Mouse (Mus musculus) stomach, embryonic 15.5 days (tissue): ENCODE results near the gene Slc52a3. TPM values are rescaled to one million over a fixed set of nuclear protein-coding genes. Genes with fewer than 3 reads are reported as not detected.

Source experiments
- ATAC-seq: fragments of 200-750 bp; cut with Nextera tagmentation; 2 replicates; pipeline ENCODE4 v1.8.0; 2017; ENCODE audit warnings: low read depth, moderate number of reproducible peaks, moderate TSS enrichment; ENCODE audit not compliant: insufficient read depth, low FRiP score
- H3K27ac ChIP-seq: fragments of 300-500 bp; sonication (generic); 2 replicates; pipeline ENCODE4 v1.5.1; 2015; ENCODE audit warnings: mild to moderate bottlenecking, inconsistent platforms
- H3K27me3 ChIP-seq: fragments of 300-500 bp; sonication (generic); replicated peaks from 2 replicates; pipeline ENCODE4 v1.6.1; 2015; ENCODE audit warnings: inconsistent platforms
- H3K36me3 ChIP-seq: fragments of 300-500 bp; sonication (generic); 2 replicates; pipeline ENCODE4 v1.6.1; 2015; ENCODE audit warnings: inconsistent platforms
- H3K4me1 ChIP-seq: fragments of 300-500 bp; sonication (generic); 2 replicates; pipeline ENCODE4 v1.6.1; 2015; ENCODE audit warnings: inconsistent platforms
- H3K4me2 ChIP-seq: fragments of 300-500 bp; sonication (generic); 2 replicates; pipeline ENCODE4 v1.6.1; 2015; ENCODE audit warnings: mild to moderate bottlenecking, inconsistent platforms
- H3K4me3 ChIP-seq: fragments of 300-500 bp; sonication (generic); replicated peaks from 2 replicates; pipeline ENCODE4 v1.5.1; 2015; ENCODE audit warnings: inconsistent platforms
- H3K9ac ChIP-seq: fragments of 300-500 bp; sonication (generic); 2 replicates; pipeline ENCODE4 v1.6.1; 2015; ENCODE audit warnings: inconsistent platforms
- H3K9me3 ChIP-seq: fragments of 300-500 bp; sonication (generic); 2 replicates; pipeline ENCODE4 v1.6.1; 2016; ENCODE audit warnings: inconsistent platforms
- WGBS: fragments of 180-500 bp; shearing (Covaris S2); methylation state at CpG from one replicate; pipeline ENCODE4 v1.1.7; 2015; 5-methylcytosine and 5-hydroxymethylcytosine counted together
- polyA plus RNA-seq: library from polyadenylated mRNA; unstranded; fragments of >200 nt; fragmentation: Nextera tagmentation; extraction: Ambion mirVana; gene quantifications from 2 replicates; pipeline ENCODE4 v1.2.1, GENCODE M21; 2015

The Slc52a3 gene
- polyA plus RNA-seq, 1 experiment from 2014 or later: 7.3 TPM

DNA sequence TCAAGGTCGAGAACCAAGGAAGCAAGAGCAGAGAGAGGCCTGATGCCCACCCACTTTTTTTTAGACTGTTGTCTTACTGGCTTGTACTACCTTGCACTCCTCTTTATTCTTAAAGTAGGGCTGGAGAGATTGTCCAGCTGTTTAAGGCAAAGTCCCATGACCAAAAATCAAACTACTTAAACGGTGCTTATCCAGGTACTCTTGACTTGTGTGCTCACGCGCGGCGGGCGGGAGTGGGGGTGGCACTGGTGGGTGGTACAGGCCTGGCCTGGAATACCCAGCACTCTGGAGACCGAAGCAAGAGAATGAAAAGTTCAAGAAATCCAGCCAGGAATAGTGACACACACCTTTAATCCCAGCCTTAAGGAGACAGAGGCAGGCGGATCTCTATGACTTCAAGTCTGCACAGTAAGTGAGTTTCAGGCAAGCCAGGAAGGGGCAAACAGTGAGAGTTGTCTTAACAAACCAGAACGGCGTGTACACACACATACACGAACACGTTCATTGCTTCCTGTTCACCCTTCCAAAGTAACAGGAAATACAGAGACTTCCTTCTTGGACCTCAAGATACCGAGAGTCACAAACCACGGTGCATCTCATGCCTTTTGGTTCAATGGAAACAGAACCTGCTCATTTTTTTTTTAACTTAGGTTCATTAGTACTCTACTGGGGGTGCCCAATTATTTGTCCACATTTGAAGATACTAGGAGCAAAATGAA, 12.9 kb downstream of the Slc52a3 start:
- H3K4me2 ChIP-seq: no peak overlapping the region
- H3K4me3 ChIP-seq: no peak overlapping the region
- no peak overlapping the region for H3K9ac ChIP-seq
- no peak for ATAC-seq
- no peak overlapping the region for H3K27ac ChIP-seq
- no peaks in the 10 kb centered on the region for H3K9me3 ChIP-seq
- WGBS: 79% methylated on average over 15 of the region's 15 CpGs
- H3K4me1 ChIP-seq: no peaks in the 10 kb centered on the region
- H3K27me3 ChIP-seq: no peaks in the 10 kb centered on the region
- no peaks in the 10 kb centered on the region for H3K36me3 ChIP-seq

DNA sequence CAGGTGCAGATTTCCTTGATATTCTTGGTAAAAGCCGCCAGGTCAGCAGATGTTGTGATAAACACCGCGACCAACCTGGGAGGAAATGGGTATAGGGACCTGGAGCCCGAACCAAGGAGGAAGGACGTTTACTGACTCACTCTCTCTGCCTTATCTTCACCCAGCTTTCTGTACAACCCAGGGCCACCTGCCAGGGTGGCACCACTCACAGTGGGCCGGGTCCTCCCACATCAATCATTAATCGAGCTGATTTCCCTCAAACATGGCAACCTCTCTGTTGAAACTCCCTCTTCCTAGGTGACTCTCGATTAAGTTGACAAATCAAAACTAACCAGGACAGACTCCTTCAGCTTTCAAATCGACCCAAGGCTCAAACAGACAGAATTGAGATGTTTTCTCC, 13.9 kb downstream of the Slc52a3 start:
- WGBS: 66% methylated on average over 9 of the region's 9 CpGs
- Histone ChIP-seq H3K36me3 (no peaks in the 10 kb centered on the region), H3K4me2 (no peak overlapping the region), H3K9ac (no peak overlapping the region), H3K27me3 (no peaks in the 10 kb centered on the region), H3K9me3 (no peaks in the 10 kb centered on the region), H3K4me3 (no peak overlapping the region), H3K27ac (no peak overlapping the region), H3K4me1 (no peaks in the 10 kb centered on the region)
- ATAC-seq: no peak

DNA sequence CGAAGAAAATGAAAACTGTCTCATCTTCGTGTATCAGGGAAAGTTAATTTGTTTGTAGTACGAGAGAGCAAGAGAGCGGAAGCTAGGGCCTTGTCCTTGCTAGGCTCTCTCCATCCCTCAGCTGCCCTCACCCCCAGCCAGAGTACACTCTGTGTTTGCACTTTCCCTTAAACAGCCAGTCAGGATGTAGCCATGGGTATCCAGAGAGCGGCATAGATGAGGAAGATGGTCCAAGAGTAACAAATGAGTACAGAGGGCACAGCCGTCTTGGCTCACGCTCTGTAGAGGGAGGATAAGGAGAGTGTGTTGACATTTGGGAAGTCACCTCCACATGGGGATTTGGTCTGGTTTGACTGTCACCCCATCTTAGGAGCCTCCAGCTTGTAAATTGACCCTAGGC, 14.3 kb downstream of the Slc52a3 start:
- Histone ChIP-seq H3K9ac (no peak overlapping the region), H3K36me3 (no peaks in the 10 kb centered on the region), H3K27ac (no peak overlapping the region), H3K27me3 (no peaks in the 10 kb centered on the region), H3K4me1 (no peaks in the 10 kb centered on the region), H3K9me3 (no peaks in the 10 kb centered on the region), H3K4me2 (no peak overlapping the region), H3K4me3 (no peak overlapping the region)
- no peak for ATAC-seq
- 80% methylated on average over 7 of the region's 7 CpGs for WGBS

DNA sequence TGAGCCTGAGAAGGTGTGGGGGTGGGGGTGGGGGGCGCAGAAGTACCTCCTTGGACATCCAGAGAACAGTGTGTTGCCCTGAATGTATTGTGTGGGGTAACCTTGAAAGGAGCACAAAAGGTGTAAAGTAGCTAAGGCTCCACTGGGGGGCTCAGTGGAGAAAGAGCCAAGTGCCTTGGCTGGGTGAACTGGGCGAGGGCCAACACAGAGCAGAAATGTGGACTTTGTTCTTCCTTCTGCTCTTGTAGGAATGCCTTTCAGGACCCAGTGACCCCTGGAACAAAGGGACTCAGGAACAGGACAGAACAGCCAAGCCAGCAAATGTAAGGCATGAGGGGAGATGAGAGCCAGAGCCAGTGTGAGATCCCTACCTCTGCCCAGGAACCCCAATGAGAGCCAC, 15.4 kb downstream of the Slc52a3 start:
- Histone ChIP-seq H3K9ac (no peak overlapping the region), H3K4me2 (no peak overlapping the region), H3K36me3 (no peaks in the 10 kb centered on the region), H3K27me3 (no peaks in the 10 kb centered on the region), H3K9me3 (no peaks in the 10 kb centered on the region), H3K4me3 (no peak overlapping the region), H3K4me1 (no peaks in the 10 kb centered on the region), H3K27ac (peak overlapping the region; percentile 78)
- WGBS: 37% methylated on average over 2 of the region's 2 CpGs
- peak; percentile 83 for ATAC-seq

GRCm38 (mm10) chr2:152012222-152012621, 15.9 kb downstream of the Slc52a3 start:
- peak; percentile 68 for ATAC-seq
- no peaks in the 10 kb centered on the region for H3K9me3 ChIP-seq
- H3K27me3 ChIP-seq: no peaks in the 10 kb centered on the region
- no peak overlapping the region for H3K4me3 ChIP-seq
- H3K4me2 ChIP-seq: no peak overlapping the region
- H3K27ac ChIP-seq: peak overlapping the region; percentile 78
- no peaks in the 10 kb centered on the region for H3K4me1 ChIP-seq
- no peak overlapping the region for H3K9ac ChIP-seq
- 47% methylated on average over 4 of the region's 4 CpGs for WGBS
- no peaks in the 10 kb centered on the region for H3K36me3 ChIP-seq

- no peaks in the 10 kb centered on the region for H3K36me3 ChIP-seq
- no peaks in the 10 kb centered on the region for H3K9me3 ChIP-seq
- no peak overlapping the region for H3K4me3 ChIP-seq
- H3K27ac ChIP-seq: peak overlapping the region; percentile 67; the same call in 1 of the 2 replicates
- no peaks in the 10 kb centered on the region for H3K4me1 ChIP-seq
- no peak overlapping the region for H3K9ac ChIP-seq
- no peak overlapping the region for H3K4me2 ChIP-seq
- no peak for ATAC-seq
- WGBS: 67% methylated on average over 2 of the region's 2 CpGs
- H3K27me3 ChIP-seq: no peaks in the 10 kb centered on the region
Measured at GRCm38 (mm10) chr2:152012701-152013100, 16.4 kb downstream of the Slc52a3 start.

DNA sequence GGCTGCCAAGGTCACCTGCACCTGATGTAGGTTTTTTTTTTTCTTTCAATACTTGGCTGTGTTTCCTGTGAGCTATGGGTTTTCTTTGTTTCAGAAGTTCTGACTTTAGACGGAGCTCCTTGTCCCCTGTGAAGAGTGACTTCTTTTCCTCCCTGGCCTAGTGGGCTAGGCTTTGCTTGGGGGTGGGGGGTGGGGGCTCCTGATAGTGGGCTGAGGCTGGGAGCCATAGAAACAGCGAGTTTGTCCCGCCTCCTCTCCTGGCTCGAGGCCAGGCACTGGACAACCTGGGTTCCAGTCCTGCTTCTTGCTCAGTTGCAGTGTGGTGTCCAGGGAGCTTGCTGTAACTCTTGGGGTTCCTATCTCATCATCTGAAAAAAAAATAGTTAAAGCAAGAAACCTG, 19.7 kb downstream of the Slc52a3 start:
- H3K9ac ChIP-seq: no peak overlapping the region

DNA sequence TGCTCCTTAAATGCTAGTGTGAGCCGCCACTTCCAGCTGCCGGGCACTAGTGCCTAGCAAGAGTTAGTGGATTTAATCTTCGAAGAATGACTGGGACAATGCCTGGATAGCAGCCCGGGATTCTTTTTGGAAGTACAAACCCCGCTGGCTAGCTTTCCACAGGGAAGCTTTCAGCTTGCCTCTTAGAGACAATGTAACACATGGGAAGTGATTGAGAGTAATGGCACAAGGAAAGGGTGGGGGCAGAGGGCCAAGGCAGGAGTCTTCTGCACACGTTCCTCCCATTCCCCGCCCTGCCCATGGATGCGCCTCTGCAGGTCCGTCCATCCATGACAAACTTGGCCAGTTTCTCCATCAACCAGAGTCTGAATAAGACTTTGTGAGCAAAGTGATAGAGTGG, 20.4 kb downstream of the Slc52a3 start:
- WGBS: 73% methylated on average over 9 of the region's 9 CpGs
- no peak overlapping the region for H3K9ac ChIP-seq
- H3K27ac ChIP-seq: no peak overlapping the region
- no peaks in the 10 kb centered on the region for H3K36me3 ChIP-seq
- ATAC-seq: no peak
- H3K9me3 ChIP-seq: no peaks in the 10 kb centered on the region
- no peaks in the 10 kb centered on the region for H3K27me3 ChIP-seq
- H3K4me3 ChIP-seq: no peak overlapping the region
- no peak overlapping the region for H3K4me2 ChIP-seq
- H3K4me1 ChIP-seq: no peaks in the 10 kb centered on the region

More for the DNA sequence above, 19.7 kb downstream of the Slc52a3 start:
- Histone ChIP-seq H3K27ac (peak overlapping the region; percentile 31), H3K9me3 (no peaks in the 10 kb centered on the region), H3K4me1 (no peaks in the 10 kb centered on the region), H3K4me2 (no peak overlapping the region), H3K27me3 (no peaks in the 10 kb centered on the region), H3K36me3 (no peaks in the 10 kb centered on the region), H3K4me3 (no peak overlapping the region)
- no peak for ATAC-seq
- 54% methylated on average over 4 of the region's 4 CpGs for WGBS

GRCm38 (mm10) chr2:152020255-152020654, 23.9 kb downstream of the Slc52a3 start:
- H3K4me1 ChIP-seq: no peaks in the 10 kb centered on the region
- no peaks in the 10 kb centered on the region for H3K9me3 ChIP-seq
- 31% methylated on average over 6 of the region's 6 CpGs for WGBS
- no peaks in the 10 kb centered on the region for H3K27me3 ChIP-seq
- no peak overlapping the region for H3K9ac ChIP-seq
- ATAC-seq: no peak
- H3K36me3 ChIP-seq: no peaks in the 10 kb centered on the region
- H3K4me2 ChIP-seq: no peak overlapping the region
- H3K27ac ChIP-seq: no peak overlapping the region
- no peak overlapping the region for H3K4me3 ChIP-seq

GRCm38 (mm10) chr2:152022022-152022421, 25.7 kb downstream of the Slc52a3 start:
- no peak for ATAC-seq
- Histone ChIP-seq H3K4me1 (no peaks in the 10 kb centered on the region), H3K36me3 (no peaks in the 10 kb centered on the region), H3K9me3 (no peaks in the 10 kb centered on the region), H3K4me3 (no peak overlapping the region), H3K9ac (no peak overlapping the region), H3K27ac (no peak overlapping the region), H3K27me3 (0 out of 2 replicates have a peak, but pooled peaks cover 3% of the 10 kb centered on the region), H3K4me2 (no peak overlapping the region)

DNA sequence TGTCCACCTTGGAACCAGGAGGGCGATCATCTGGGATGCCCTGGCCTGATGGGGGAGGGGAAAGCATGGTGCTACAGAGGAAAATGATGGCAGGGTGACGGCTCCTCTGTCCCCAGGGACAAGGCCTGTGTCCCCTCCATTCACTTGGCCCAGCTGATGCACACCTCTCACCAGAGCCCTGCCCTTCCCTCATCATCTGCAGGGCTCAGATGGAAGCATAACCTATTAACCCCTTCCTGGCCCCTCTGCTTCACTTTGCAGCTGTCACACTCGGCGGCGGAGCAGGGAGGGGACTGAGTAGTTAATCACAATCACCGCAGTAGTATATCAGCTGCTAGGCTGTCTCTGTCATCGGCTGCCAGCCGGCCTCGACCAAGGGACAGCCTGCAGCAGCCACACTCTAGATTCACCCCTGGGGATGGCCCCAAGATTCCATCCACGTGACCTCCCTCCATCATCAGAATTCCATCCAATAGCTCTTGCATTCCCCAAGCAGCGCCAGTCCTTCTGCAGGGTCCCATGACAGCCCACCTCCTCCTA, 28.6 kb downstream of the Slc52a3 start:
- 0 out of 2 replicates have a peak, but pooled peaks cover 3% of the 10 kb centered on the region for H3K4me1 ChIP-seq
- WGBS: 48% methylated on average over 11 of the region's 11 CpGs
- H3K9me3 ChIP-seq: no peaks in the 10 kb centered on the region
- H3K27me3 ChIP-seq: peaks cover 19% of the 10 kb centered on the region
- no peak overlapping the region for H3K4me2 ChIP-seq
- no peak overlapping the region for H3K9ac ChIP-seq
- H3K36me3 ChIP-seq: no peaks in the 10 kb centered on the region
- H3K27ac ChIP-seq: no peak overlapping the region
- no peak overlapping the region for H3K4me3 ChIP-seq
- no peak for ATAC-seq

- WGBS: 1% methylated on average over 54 of the region's 54 CpGs
Measured at GRCm38 (mm10) chr2:152029252-152030082, 33.2 kb downstream of the Slc52a3 start.

More at GRCm38 (mm10) chr2:152029252-152030082, 33.2 kb downstream of the Slc52a3 start:
- H3K9me3 ChIP-seq: no peaks in the 10 kb centered on the region
- peak overlapping the region; percentile 60 for H3K4me3 ChIP-seq
- H3K9ac ChIP-seq: peak overlapping the region; percentile 34
- H3K4me1 ChIP-seq: 0 out of 2 replicates have a peak, but pooled peaks cover 3% of the 10 kb centered on the region
- ATAC-seq: peak; percentile 93
- no peaks in the 10 kb centered on the region for H3K36me3 ChIP-seq
- peak overlapping the region; percentile 96 for H3K4me2 ChIP-seq
- H3K27ac ChIP-seq: no peak overlapping the region
- H3K27me3 ChIP-seq: peaks cover 42% of the 10 kb centered on the region
